Comparison of ENCODE assay signal across 21 mouse cellular contexts in the genomic region with DNA sequence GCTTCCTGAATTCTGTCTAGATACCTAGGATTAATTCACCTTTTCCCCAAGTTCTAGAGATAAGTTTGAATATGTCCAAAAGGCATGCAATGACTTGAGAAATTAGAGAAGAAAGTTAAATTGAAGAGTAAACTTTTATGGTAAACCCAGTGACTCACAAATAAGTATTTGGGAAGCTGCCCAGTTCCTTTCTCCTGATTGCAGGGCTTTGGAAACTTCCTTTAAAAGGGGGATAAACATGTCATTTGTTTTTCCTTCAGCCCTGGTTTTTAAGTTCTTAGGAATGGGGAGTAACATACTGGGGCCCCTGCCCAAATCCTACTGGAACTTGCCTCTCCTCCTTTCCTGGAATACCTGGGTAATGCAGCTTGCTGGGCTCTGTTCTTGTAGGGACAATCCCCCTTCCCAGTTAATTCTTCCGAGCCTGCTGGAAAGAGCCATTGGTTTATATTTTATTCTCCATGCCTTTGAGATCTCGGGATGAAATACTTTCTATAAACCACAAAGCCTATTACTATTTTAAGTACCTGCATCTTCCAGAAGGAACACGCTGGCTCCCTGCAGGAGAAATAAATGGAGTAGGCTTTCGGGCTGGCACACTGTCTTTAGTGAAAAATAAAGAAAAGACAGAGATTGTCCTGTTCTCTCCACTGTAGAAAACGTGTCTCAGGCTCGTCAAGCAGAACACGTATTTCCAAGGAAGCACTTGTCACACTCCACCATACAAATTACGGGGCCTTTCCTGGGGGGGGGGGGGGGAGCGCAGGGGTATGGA.
DNase-seq lines count a peak whose midpoint lies in the region; ATAC-seq and TF ChIP-seq lines count a peak whose summit lies in the region.
"Had no signal": no experiment of that assay in that cellular context is flagged by ENCODE, and none has a peak within 500 bp of the region (broad histone marks: within the 10 kb centered on the region; RNA-seq: fewer than 3 reads in every experiment).

No protein-coding gene starts in this region.

- 0 out of 2 replicates have a peak overlapping the region, but pooled peaks have one; percentile 12 for H3K4me2 ChIP-seq in hindbrain, embryonic 16.5 days (ENCODE audit: low read length)
- H3K4me2 ChIP-seq in hindbrain, embryonic 14.5 days (replicated peaks), result no peak overlapping the region
- no peak overlapping the region for H3K4me2 ChIP-seq in lung, embryonic 14.5 days
- H3K4me2 ChIP-seq in kidney, embryonic 14.5 days (replicated peaks; ENCODE audit: low read depth, low read length), result no peak overlapping the region
- H3K4me2 ChIP-seq: forebrain, embryonic 13.5 days; heart, embryonic 15.5 days; intestine, embryonic 15.5 days; limb, embryonic 12.5 days had no signal

- no peak overlapping the region for H3K4me3 ChIP-seq in hindbrain, embryonic 16.5 days (ENCODE audit: low read length)
- H3K4me3 ChIP-seq in hindbrain, embryonic 14.5 days (replicated peaks; ENCODE audit: low read length), result no peak overlapping the region
- H3K4me3 ChIP-seq in lung, embryonic 14.5 days (ENCODE audit: low read depth, low read length), result no peak overlapping the region
- no peak overlapping the region for H3K4me3 ChIP-seq in embryonic fibroblast, embryonic 13.5 days (ENCODE audit: insufficient read depth, low read length)
- no peak overlapping the region for H3K4me3 ChIP-seq in kidney, embryonic 14.5 days (ENCODE audit: low read length)
- H3K4me3 ChIP-seq: forebrain, embryonic 13.5 days; heart, embryonic 15.5 days; intestine, embryonic 15.5 days; limb, embryonic 12.5 days had no signal

- no peak overlapping the region for H3K27ac ChIP-seq in hindbrain, embryonic 16.5 days (ENCODE audit: low read depth, low read length)
- H3K27ac ChIP-seq in hindbrain, embryonic 14.5 days, result no peak overlapping the region
- no peak overlapping the region for H3K27ac ChIP-seq in lung, embryonic 14.5 days (ENCODE audit: low read depth)
- H3K27ac ChIP-seq in embryonic fibroblast, embryonic 13.5 days (ENCODE audit: insufficient read depth, low read length), result peak overlapping the region; percentile 93
- no peak overlapping the region for H3K27ac ChIP-seq in kidney, embryonic 14.5 days (ENCODE audit: low read depth, low read length)
- H3K27ac ChIP-seq: forebrain, embryonic 13.5 days; heart, embryonic 15.5 days; intestine, embryonic 15.5 days; limb, embryonic 12.5 days; liver, embryonic 14.5 days had no signal

- DNase-seq in hindbrain, embryonic 14.5 days (ENCODE audit: low spot score), result no peak
- DNase-seq in lung, embryonic 14.5 days, result peak; percentile 61
- no peak for DNase-seq in lung, postnatal 4 days
- peak; percentile 39 for DNase-seq in Muller cell, postnatal 12 days (ENCODE audit: inconsistent ontology term)
- no peak for DNase-seq in heart, adult 11 months
- DNase-seq: adrenal gland, adult 8-10 months; B cell, adult 2 months; cerebellum, adult 9-11 months; gastrocnemius, postnatal 25 days; kidney, adult 9 months; lung, postnatal 10 days; midbrain, embryonic 14.5 days; thymus, postnatal 14 days had no signal

- no peak overlapping the region for H3K9ac ChIP-seq in hindbrain, embryonic 16.5 days (ENCODE audit: low read depth, low read length)
- H3K9ac ChIP-seq in hindbrain, embryonic 14.5 days, result no peak overlapping the region
- H3K9ac ChIP-seq in lung, embryonic 14.5 days, result no peak overlapping the region
- no peak overlapping the region for H3K9ac ChIP-seq in kidney, embryonic 14.5 days (ENCODE audit: low read depth, low read length)
- H3K9ac ChIP-seq: forebrain, embryonic 13.5 days; heart, embryonic 15.5 days; intestine, embryonic 15.5 days; limb, embryonic 12.5 days; liver, embryonic 14.5 days had no signal

- 47% methylated on average over 9 of the region's 9 CpGs for WGBS in hindbrain, embryonic 16.5 days
- 49% methylated on average over 9 of the region's 9 CpGs for WGBS in hindbrain, embryonic 14.5 days
- WGBS in lung, embryonic 14.5 days, result 59% methylated on average over 9 of the region's 9 CpGs
- whole genome bisulfite sequencing in kidney, embryonic 14.5 days, result 69% methylated on average over 9 of the region's 9 CpGs

- no peaks in the 10 kb centered on the region for H3K36me3 ChIP-seq in hindbrain, embryonic 16.5 days (ENCODE audit: control insufficient read depth, insufficient read depth, low read length)
- 0 out of 2 replicates have a peak, but pooled peaks cover 3% of the 10 kb centered on the region for H3K36me3 ChIP-seq in hindbrain, embryonic 14.5 days (replicated peaks; ENCODE audit: control insufficient read depth, insufficient read depth)
- no peaks in the 10 kb centered on the region for H3K36me3 ChIP-seq in lung, embryonic 14.5 days (ENCODE audit: insufficient read depth)
- no peaks in the 10 kb centered on the region for H3K36me3 ChIP-seq in kidney, embryonic 14.5 days (ENCODE audit: control insufficient read depth, insufficient read depth, low read length)
- H3K36me3 ChIP-seq: heart, embryonic 15.5 days; intestine, embryonic 15.5 days; limb, embryonic 12.5 days had no signal

- ATAC-seq in hindbrain, embryonic 16.5 days, result no peak
- ATAC-seq in hindbrain, embryonic 14.5 days (ENCODE audit: low FRiP score), result no peak
- ATAC-seq in lung, embryonic 14.5 days (ENCODE audit: insufficient read depth), result no peak
- ATAC-seq in kidney, embryonic 14.5 days (ENCODE audit: low FRiP score, low TSS enrichment), result no peak
- ATAC-seq: forebrain, embryonic 13.5 days; intestine, embryonic 15.5 days had no signal

- H3K4me1 ChIP-seq in hindbrain, embryonic 16.5 days (ENCODE audit: control insufficient read depth, insufficient read depth, low read depth, low read length), result no peaks in the 10 kb centered on the region; the same call in 1 of the 2 replicates
- H3K4me1 ChIP-seq in hindbrain, embryonic 14.5 days (replicated peaks; ENCODE audit: control insufficient read depth, insufficient read depth, low read length), result no peaks in the 10 kb centered on the region; the same call in 1 of the 2 replicates
- H3K4me1 ChIP-seq in lung, embryonic 14.5 days (ENCODE audit: insufficient read depth), result no peaks in the 10 kb centered on the region
- peaks cover 6% of the 10 kb centered on the region; the same call in 1 of the 2 replicates for H3K4me1 ChIP-seq in embryonic fibroblast, embryonic 13.5 days (ENCODE audit: control insufficient read depth, insufficient read depth, low read length)
- H3K4me1 ChIP-seq in kidney, embryonic 14.5 days (ENCODE audit: control insufficient read depth, insufficient read depth, low read length), result no peaks in the 10 kb centered on the region
- H3K4me1 ChIP-seq: heart, embryonic 15.5 days; intestine, embryonic 15.5 days had no signal

- no peak for TF ChIP-seq POLR2A in embryonic fibroblast, embryonic 13.5 days (IDR thresholded peaks at IDR 0.05; ENCODE audit: low read depth, low read length)

- H3K27me3 ChIP-seq in hindbrain, embryonic 16.5 days (replicated peaks; ENCODE audit: control insufficient read depth, insufficient read depth, low read length), result no peaks in the 10 kb centered on the region
- no peaks in the 10 kb centered on the region for H3K27me3 ChIP-seq in hindbrain, embryonic 14.5 days (ENCODE audit: control insufficient read depth, insufficient read depth, low read length)
- no peaks in the 10 kb centered on the region for H3K27me3 ChIP-seq in lung, embryonic 14.5 days (ENCODE audit: insufficient read depth, low read length)
- no peaks in the 10 kb centered on the region for H3K27me3 ChIP-seq in kidney, embryonic 14.5 days (ENCODE audit: control insufficient read depth, insufficient read depth, low read length)
- H3K27me3 ChIP-seq: forebrain, embryonic 13.5 days; heart, embryonic 15.5 days; intestine, embryonic 15.5 days had no signal

- TF ChIP-seq CTCF in lung, embryonic 14.5 days (IDR thresholded peaks at IDR 0.05; ENCODE audit: low read depth), result no peak
- no peak for TF ChIP-seq CTCF in embryonic fibroblast, embryonic 13.5 days (IDR thresholded peaks at IDR 0.05; ENCODE audit: borderline replicate concordance, insufficient read depth, low read length)

- H3K9me3 ChIP-seq in hindbrain, embryonic 16.5 days (ENCODE audit: control insufficient read depth, low read length), result no peaks in the 10 kb centered on the region
- no peaks in the 10 kb centered on the region for H3K9me3 ChIP-seq in hindbrain, embryonic 14.5 days (ENCODE audit: control insufficient read depth, low read length)
- H3K9me3 ChIP-seq in lung, embryonic 14.5 days (ENCODE audit: low read depth, low read length), result no peaks in the 10 kb centered on the region
- no peaks in the 10 kb centered on the region for H3K9me3 ChIP-seq in kidney, embryonic 14.5 days (ENCODE audit: control insufficient read depth, low read length)
- H3K9me3 ChIP-seq: forebrain, embryonic 13.5 days; heart, embryonic 15.5 days; intestine, embryonic 15.5 days; limb, embryonic 12.5 days had no signal

Comparison
In these comparisons a context has a peak if more than half of its experiments do, and no peak if none do; other contexts are left out.
1. DNase-seq: peak in lung, embryonic 14.5 days (single experiment) and Muller cell, postnatal 12 days (single experiment); none in hindbrain, embryonic 14.5 days (single experiment), lung, postnatal 4 days (0 of 2) and heart, adult 11 months (single experiment).